Mouse (Mus musculus) CH12.LX (cell line): Measurements from ENCODE around the gene Mettl24. TPM values are rescaled to one million over a fixed set of nuclear protein-coding genes. Genes with fewer than 3 reads are reported as not detected.
A peak's percentile ranks its signal among the peaks of the same experiment; 100 is the strongest.

Experiments
- DNase-seq: peaks from one replicate; pipeline ENCODE4 v3.0.0-alpha.2; 2013; ENCODE audit errors: extremely low read depth
- H3K27ac ChIP-seq: 2 replicates; pipeline ENCODE4 v1.5.1; 2012; ENCODE audit warnings: low read depth, mild to moderate bottlenecking, control low read depth, moderate library complexity; ENCODE audit not compliant: insufficient read depth
- H3K27me3 ChIP-seq: replicated peaks from 2 replicates; pipeline ENCODE3; 2012; ENCODE audit warnings: inconsistent platforms
- H3K36me3 ChIP-seq, 2 experiments: replicated peaks in 1 of 2; 2 replicates each; pipeline versions ENCODE3 to v1.6.1; 2012; ENCODE audit warnings: inconsistent platforms in 1 of 2, low read length in 1 of 2, mild to moderate bottlenecking in 1 of 2, mixed read lengths in 1 of 2, moderate library complexity in 1 of 2; ENCODE audit not compliant: control insufficient read depth in 1 of 2, insufficient read depth in 1 of 2
- H3K4me1 ChIP-seq, 2 experiments: 2 replicates each; pipeline ENCODE4 v1.6.1; 2012; ENCODE audit warnings: inconsistent platforms in 1 of 2, moderate library complexity in 1 of 2; ENCODE audit not compliant: insufficient read depth in 2 of 2, control insufficient read depth in 1 of 2
- H3K4me2 ChIP-seq: 2 replicates; pipeline ENCODE4 v1.6.1; 2012; ENCODE audit warnings: low read depth, mild to moderate bottlenecking, control low read depth; ENCODE audit not compliant: poor library complexity, insufficient read depth, severe bottlenecking
- H3K4me3 ChIP-seq, 3 experiments: fragments of 150-350 bp in 1 of 3; sonication (generic) in 1 of 3; replicated peaks in 1 of 3; 2 replicates each; pipeline versions ENCODE3 to v1.5.1; 2011 to 2012; ENCODE audit warnings: low read depth in 2 of 3, low read length in 2 of 3, mild to moderate bottlenecking in 2 of 3, moderate library complexity in 2 of 3, control low read depth in 1 of 3, improper control_type of control experiment in 1 of 3, inconsistent platforms in 1 of 3, mixed read lengths in 1 of 3; ENCODE audit not compliant: poor library complexity in 1 of 3
- H3K79me2 ChIP-seq: replicated peaks from 2 replicates; pipeline ENCODE4 v1.6.1; 2012; ENCODE audit warnings: mild to moderate bottlenecking, moderate library complexity; ENCODE audit not compliant: control insufficient read depth, poor library complexity, insufficient read depth, severe bottlenecking; ENCODE audit errors: extremely low read depth
- H3K9ac ChIP-seq: 2 replicates; pipeline ENCODE4 v1.6.1; 2012; ENCODE audit warnings: low read depth, mild to moderate bottlenecking, control low read depth, moderate library complexity; ENCODE audit not compliant: insufficient read depth
- H3K9me3 ChIP-seq: replicated peaks from 2 replicates; pipeline ENCODE3; 2012; ENCODE audit warnings: low read length, inconsistent platforms, mixed read lengths
- BHLHE40 ChIP-seq: IDR thresholded peaks from 2 replicates; pipeline ENCODE4 v1.6.1; 2011; ENCODE audit warnings: mild to moderate bottlenecking, low read depth, low read length, improper control_type of control experiment
- E2F4 ChIP-seq: IDR thresholded peaks from 2 replicates; pipeline ENCODE4 v1.6.1; 2011; ENCODE audit warnings: low read depth, low read length, improper control_type of control experiment; ENCODE audit not compliant: insufficient replicate concordance
- ELF1 ChIP-seq: IDR thresholded peaks from 2 replicates; pipeline ENCODE4 v1.6.1; 2014; ENCODE audit warnings: low read depth, mild to moderate bottlenecking, inconsistent platforms, low read length, improper control_type of control experiment
- EP300 ChIP-seq: IDR thresholded peaks from 2 replicates; pipeline ENCODE4 v1.6.1; 2011; ENCODE audit warnings: low read length, improper control_type of control experiment
- ETS1 ChIP-seq: conservative IDR thresholded peaks from 2 replicates; pipeline ENCODE4 v1.6.1; 2012; ENCODE audit warnings: low read depth, mild to moderate bottlenecking, inconsistent platforms, low read length, improper control_type of control experiment, moderate library complexity
- MAFK ChIP-seq: IDR thresholded peaks from 2 replicates; pipeline ENCODE4 v1.6.1; 2011; ENCODE audit warnings: low read length, improper control_type of control experiment; ENCODE audit not compliant: insufficient replicate concordance
- MAX ChIP-seq: IDR thresholded peaks from 2 replicates; pipeline ENCODE4 v1.6.1; 2011; ENCODE audit warnings: low read length, improper control_type of control experiment
- MEF2A ChIP-seq: IDR thresholded peaks from 2 replicates; pipeline ENCODE4 v1.6.1; 2014; ENCODE audit warnings: low read depth, mild to moderate bottlenecking, inconsistent platforms, low read length, improper control_type of control experiment, borderline replicate concordance
- MYC ChIP-seq: IDR thresholded peaks from 2 replicates; pipeline ENCODE4 v1.6.1; 2011; ENCODE audit warnings: low read depth, mild to moderate bottlenecking, improper control_type of control experiment, low read length
- NELFE ChIP-seq: IDR thresholded peaks from 2 replicates; pipeline ENCODE4 v1.6.1; 2011; ENCODE audit warnings: low read depth, low read length, improper control_type of control experiment
- NRF1 ChIP-seq: IDR thresholded peaks from 2 replicates; pipeline ENCODE4 v1.6.1; 2014; ENCODE audit warnings: low read depth, mild to moderate bottlenecking, inconsistent platforms, low read length, improper control_type of control experiment, moderate library complexity
- PAX5 ChIP-seq: IDR thresholded peaks from 2 replicates; pipeline ENCODE4 v1.6.1; 2012; ENCODE audit warnings: low read length, inconsistent platforms, mixed read lengths
- POLR2A ChIP-seq: IDR thresholded peaks from 2 replicates; pipeline ENCODE4 v1.6.1; 2011; ENCODE audit warnings: low read depth, mild to moderate bottlenecking, improper control_type of control experiment, low read length
- RAD21 ChIP-seq: IDR thresholded peaks from 2 replicates; pipeline ENCODE4 v1.6.1; 2011; ENCODE audit warnings: low read depth, mild to moderate bottlenecking, low read length, improper control_type of control experiment, moderate library complexity
- SIN3A ChIP-seq: IDR thresholded peaks from 2 replicates; pipeline ENCODE4 v1.6.1; 2012; ENCODE audit warnings: low read length, improper control_type of control experiment, inconsistent platforms
- TBP ChIP-seq: conservative IDR thresholded peaks from 2 replicates; pipeline ENCODE4 v1.6.1; 2011; ENCODE audit warnings: low read depth, low read length, improper control_type of control experiment
- ZMIZ1 ChIP-seq: IDR thresholded peaks from 2 replicates; pipeline ENCODE4 v1.6.1; 2012; ENCODE audit warnings: low read depth, mild to moderate bottlenecking, inconsistent platforms, low read length, improper control_type of control experiment
- dilution Hi-C: fragments of 300-500 bp; cut with MboI; formaldehyde crosslinking; loops from 2 replicates; pipeline ENCODE4 v1.14.3; 2020; ENCODE audit warnings: low sequenced_read_pairs; ENCODE audit not compliant: extremely low pct_unique_long_range_greater_than_20kb, extremely low pct_ligation_motif_present
- in situ Hi-C: fragments of 300-500 bp; cut with MboI; formaldehyde crosslinking; loops from 3 replicates; pipeline ENCODE4 v1.14.3; 2019; ENCODE audit warnings: low sequenced_read_pairs, low pct_ligation_motif_present, low pct_unique_long_range_greater_than_20kb, mixed read lengths
- polyA plus RNA-seq: library from polyadenylated mRNA; unstranded; fragments of >175 nt; gene quantifications from 2 replicates; pipeline ENCODE4 v1.2.1, GENCODE M21; 2012; ENCODE audit warnings: low read depth; ENCODE audit not compliant: insufficient read length
- total RNA-seq, 2 experiments: library from RNA; depleted of rRNA; stranded (reverse); fragments of 300-350 nt in 1 of 2; fragments of >200 nt in 1 of 2; gene quantifications; 2 replicates each; pipeline ENCODE4 v1.2.3; 2012 to 2014

Gene Mettl24
- total and polyA plus RNA-seq, 3 experiments, result not detected

GRCm38 (mm10) chr10:40778472-40778871 is 95.4 kb downstream of the Mettl24 start:
- in situ Hi-C loops (no loop called here), dilution Hi-C loops (no loop called here)
- no peak overlapping the region for H3K4me3 ChIP-seq

DNA sequence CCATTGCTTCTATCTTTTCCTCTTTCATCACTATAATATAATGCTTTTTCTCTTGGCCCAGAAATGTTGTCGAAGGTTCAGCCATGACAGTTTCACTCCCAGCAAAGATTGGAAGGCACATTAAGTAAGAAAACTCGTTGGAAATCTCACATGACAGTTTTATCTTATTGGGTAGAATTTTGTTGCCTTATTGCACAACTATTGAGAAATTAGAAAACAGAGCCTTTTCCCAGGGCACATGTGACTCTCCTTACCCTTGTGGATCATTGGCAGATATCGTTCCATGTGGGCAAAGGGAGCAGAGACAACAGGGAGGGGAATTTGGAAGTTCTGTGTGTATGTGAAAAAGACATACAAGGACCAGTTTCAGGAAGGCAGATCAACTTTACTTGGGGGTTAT is 107.3 kb downstream of the Mettl24 start:
- TF ChIP-seq ETS1 (no peak), EP300 (no peak), PAX5 (no peak), MYC (no peak), TBP (no peak), E2F4 (no peak)
- no peaks in the 10 kb centered on the region for H3K36me3 ChIP-seq
- DNase-seq, result no peak
- in situ Hi-C loops, result no loop called here
- H3K9me3 ChIP-seq, result peaks cover 6% of the 10 kb centered on the region
- no peaks in the 10 kb centered on the region for H3K79me2 ChIP-seq
- no peak overlapping the region for H3K4me2 ChIP-seq
- H3K4me1 ChIP-seq, result no peaks in the 10 kb centered on the region
- dilution Hi-C loops, result no loop called here
- H3K27me3 ChIP-seq, result no peaks in the 10 kb centered on the region
- H3K9ac ChIP-seq, result no peak overlapping the region
- H3K4me3 ChIP-seq, result no peak overlapping the region
- H3K27ac ChIP-seq, result no peak overlapping the region

More at GRCm38 (mm10) chr10:40778472-40778871, 95.4 kb downstream of the Mettl24 start:
- H3K79me2 ChIP-seq, result no peaks in the 10 kb centered on the region
- no peaks in the 10 kb centered on the region for H3K36me3 ChIP-seq
- no peak for DNase-seq
- TF ChIP-seq MAFK (0 out of 2 replicates have a peak, but pooled peaks have one; percentile 59), POLR2A (no peak)
- H3K9ac ChIP-seq, result no peak overlapping the region
- no peaks in the 10 kb centered on the region for H3K27me3 ChIP-seq
- no peak overlapping the region for H3K4me2 ChIP-seq
- no peak overlapping the region for H3K27ac ChIP-seq
- no peaks in the 10 kb centered on the region for H3K9me3 ChIP-seq
- no peaks in the 10 kb centered on the region; a peak in 1 of 4 replicates for H3K4me1 ChIP-seq

DNA sequence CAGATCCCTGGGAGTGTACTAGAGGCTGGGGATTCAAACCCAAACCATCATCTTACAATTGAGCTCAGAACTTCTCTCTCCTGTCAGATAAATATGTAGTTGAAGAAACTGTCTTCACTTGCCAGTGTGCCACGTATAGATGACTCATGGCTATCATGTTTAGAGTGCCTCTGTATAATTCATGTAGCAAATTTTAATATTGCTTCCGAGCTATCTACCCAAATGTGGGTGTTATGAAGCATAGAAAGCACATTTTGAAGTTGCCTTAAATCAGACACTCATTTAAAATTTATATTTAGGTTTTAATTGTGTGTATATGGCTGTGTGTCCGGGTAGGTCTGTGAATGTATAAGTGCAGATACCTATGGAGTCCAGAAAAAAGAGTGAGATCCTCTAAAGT is 109.0 kb downstream of the Mettl24 start:
- H3K9ac ChIP-seq, result no peak overlapping the region
- H3K4me2 ChIP-seq, result no peak overlapping the region
- H3K9me3 ChIP-seq, result peaks cover 6% of the 10 kb centered on the region
- H3K36me3 ChIP-seq, result no peaks in the 10 kb centered on the region
- no peak for TF ChIP-seq RAD21
- no peak for TF ChIP-seq NELFE
- TF ChIP-seq TBP, result no peak
- TF ChIP-seq NRF1, result no peak
- no peak for TF ChIP-seq MEF2A
- no peak for TF ChIP-seq ZMIZ1
- no peak for TF ChIP-seq ELF1
- TF ChIP-seq MAX, result no peak
- TF ChIP-seq SIN3A, result no peak
- TF ChIP-seq E2F4, result no peak
- no peak for TF ChIP-seq BHLHE40
- H3K27me3 ChIP-seq, result no peaks in the 10 kb centered on the region
- no peaks in the 10 kb centered on the region for H3K79me2 ChIP-seq
- H3K4me1 ChIP-seq, result no peaks in the 10 kb centered on the region
- DNase-seq, result no peak
- H3K4me3 ChIP-seq, result no peak overlapping the region
- in situ Hi-C loops (no loop called here), dilution Hi-C loops (no loop called here)
- H3K27ac ChIP-seq, result no peak overlapping the region
